Mouse (Mus musculus): Measurements from ENCODE around the gene Slc22a18. TPM values are rescaled to one million over a fixed set of nuclear protein-coding genes. Genes with fewer than 3 reads are reported as not detected.

Slc22a18 gene
- total and polyA plus RNA-seq, 3 experiments, result 0.48 to 2.0 (median 0.76) TPM

DNA sequence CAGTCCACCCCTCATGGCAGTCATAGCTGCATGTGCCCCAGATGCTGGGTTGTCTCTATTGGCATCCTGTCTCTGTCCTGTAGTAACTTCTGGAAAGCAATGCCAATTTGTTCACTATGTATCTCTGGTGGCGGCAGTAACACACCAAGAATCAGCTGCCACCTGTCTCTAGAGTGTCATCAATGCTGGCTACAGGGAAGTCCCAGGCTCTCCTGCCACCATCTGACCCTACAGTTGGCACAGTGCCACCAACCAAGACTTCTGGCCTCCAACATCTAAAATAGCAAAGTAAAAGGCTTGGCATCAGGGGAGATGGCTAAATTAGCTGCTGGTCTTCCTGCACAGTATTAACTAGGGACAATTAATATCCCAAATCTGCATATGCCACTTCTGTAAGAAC, 58.9 kb downstream of the Slc22a18 start:
- in situ Hi-C loops (cut with MboI; ENCODE audit: low pct_ligation_motif_present, low pct_unique_long_range_greater_than_20kb, low sequenced_read_pairs), result no loop called here
- Histone ChIP-seq H3K79me2 (replicated peaks; ENCODE audit: control insufficient read depth, extremely low read depth, insufficient read depth, poor library complexity, severe bottlenecking) (peaks cover 14% of the 10 kb centered on the region), H3K4me2 (ENCODE audit: insufficient read depth, low read depth, poor library complexity, severe bottlenecking) (no peak overlapping the region), H3K4me1 (ENCODE audit: control insufficient read depth in 1 of 2, insufficient read depth in 2 of 2) (no peaks in the 10 kb centered on the region), H3K27me3 (replicated peaks) (no peaks in the 10 kb centered on the region), H3K9ac (ENCODE audit: insufficient read depth, low read depth) (no peak overlapping the region), H3K4me3 (replicated peaks in 1 of 3; ENCODE audit: low read depth in 2 of 3, low read length in 2 of 3, poor library complexity in 1 of 3) (no peak overlapping the region), H3K36me3 (replicated peaks in 1 of 2; ENCODE audit: control insufficient read depth in 1 of 2, insufficient read depth in 1 of 2, low read length in 1 of 2) (peaks cover 90 to 99% of the 10 kb centered on the region in 2 experiments), H3K27ac (ENCODE audit: insufficient read depth, low read depth) (no peak overlapping the region), H3K9me3 (replicated peaks; ENCODE audit: low read length) (no peaks in the 10 kb centered on the region)
- no peak for DNase-seq (ENCODE audit: extremely low read depth)
- dilution Hi-C loops (cut with MboI; ENCODE audit: extremely low pct_ligation_motif_present, extremely low pct_unique_long_range_greater_than_20kb, low sequenced_read_pairs), result no loop called here
- TF ChIP-seq USF1 (IDR thresholded peaks at IDR 0.05; ENCODE audit: low read depth, low read length) (no peak), MAFK (IDR thresholded peaks at IDR 0.05; ENCODE audit: insufficient replicate concordance, low read length) (no peak), ZMIZ1 (IDR thresholded peaks at IDR 0.05; ENCODE audit: low read depth, low read length) (no peak), CHD1 (IDR thresholded peaks at IDR 0.05; ENCODE audit: low read depth, low read length) (no peak), MYC (IDR thresholded peaks at IDR 0.05; ENCODE audit: low read depth, low read length) (no peak), POLR2AphosphoS2 (IDR thresholded peaks at IDR 0.05; ENCODE audit: low read depth, low read length) (no peak), IRF4 (IDR thresholded peaks at IDR 0.05; ENCODE audit: low read depth, low read length) (no peak), CHD2 (IDR thresholded peaks at IDR 0.05; ENCODE audit: low read length) (no peak), GABPA (IDR thresholded peaks at IDR 0.05; ENCODE audit: insufficient replicate concordance, low read depth, low read length) (no peak), MAX (IDR thresholded peaks at IDR 0.05; ENCODE audit: low read length) (no peak), KAT2A (IDR thresholded peaks at IDR 0.05; ENCODE audit: insufficient replicate concordance, low read length) (no peak), MAZ (IDR thresholded peaks at IDR 0.05; ENCODE audit: low read depth, low read length) (no peak), BHLHE40 (IDR thresholded peaks at IDR 0.05; ENCODE audit: low read depth, low read length) (no peak), ZC3H11A (IDR thresholded peaks at IDR 0.05; ENCODE audit: low read depth, low read length) (no peak), PAX5 (IDR thresholded peaks at IDR 0.05; ENCODE audit: low read length) (no peak), MXI1 (IDR thresholded peaks at IDR 0.05; ENCODE audit: low read depth, low read length) (no peak), ELF1 (IDR thresholded peaks at IDR 0.05; ENCODE audit: low read depth, low read length) (no peak), NELFE (IDR thresholded peaks at IDR 0.05; ENCODE audit: low read depth, low read length) (no peak), TBP (conservative IDR thresholded peaks at IDR 0.05; ENCODE audit: low read depth, low read length) (no peak), EP300 (IDR thresholded peaks at IDR 0.05; ENCODE audit: low read length) (no peak)

DNA sequence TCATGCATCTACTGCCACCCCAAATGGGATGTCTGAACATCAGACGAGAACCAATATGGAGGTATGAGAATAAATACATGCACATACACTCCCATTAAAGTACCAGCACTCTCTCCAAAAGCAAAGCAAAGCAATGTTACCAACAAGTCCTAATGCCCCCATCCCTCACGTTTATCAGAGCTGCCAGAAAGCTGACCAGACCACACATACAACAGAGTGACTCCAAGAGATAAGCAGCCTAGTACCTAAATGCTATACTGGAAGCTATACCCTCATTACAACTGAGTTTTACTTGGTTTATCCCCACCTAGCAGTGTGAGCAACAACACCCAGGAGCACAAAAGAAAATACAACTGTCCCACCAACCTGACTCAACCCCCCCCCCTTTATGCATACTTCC, 59.7 kb downstream of the Slc22a18 start:
- TF ChIP-seq POLR2AphosphoS2 (IDR thresholded peaks at IDR 0.05; ENCODE audit: low read depth, low read length) (no peak), ZKSCAN1 (IDR thresholded peaks at IDR 0.05; ENCODE audit: borderline replicate concordance, low read depth, low read length) (no peak), EP300 (IDR thresholded peaks at IDR 0.05; ENCODE audit: low read length) (no peak), MXI1 (IDR thresholded peaks at IDR 0.05; ENCODE audit: low read depth, low read length) (no peak), RCOR1 (conservative IDR thresholded peaks at IDR 0.05; ENCODE audit: low read depth, low read length) (no peak), NELFE (IDR thresholded peaks at IDR 0.05; ENCODE audit: low read depth, low read length) (no peak), USF2 (conservative IDR thresholded peaks at IDR 0.05; ENCODE audit: low read depth, low read length) (no peak), CHD1 (IDR thresholded peaks at IDR 0.05; ENCODE audit: low read depth, low read length) (no peak), POLR2A (IDR thresholded peaks at IDR 0.05; ENCODE audit: low read depth, low read length) (no peak), JUN (IDR thresholded peaks at IDR 0.05; ENCODE audit: insufficient read depth, low read depth, low read length) (no peak), IRF4 (IDR thresholded peaks at IDR 0.05; ENCODE audit: low read depth, low read length) (no peak), RAD21 (IDR thresholded peaks at IDR 0.05; ENCODE audit: low read depth, low read length) (no peak), TBP (conservative IDR thresholded peaks at IDR 0.05; ENCODE audit: low read depth, low read length) (no peak), SIN3A (IDR thresholded peaks at IDR 0.05; ENCODE audit: low read length) (no peak), ETS1 (conservative IDR thresholded peaks at IDR 0.05; ENCODE audit: low read depth, low read length) (no peak), CTCF (conservative IDR thresholded peaks at IDR 0.05 in 1 of 2, IDR thresholded peaks at IDR 0.05 in 1 of 2; ENCODE audit: low read depth in 2 of 2, low read length in 2 of 2) (no peak), TCF12 (IDR thresholded peaks at IDR 0.05; ENCODE audit: low read depth, low read length) (no peak), MAFK (IDR thresholded peaks at IDR 0.05; ENCODE audit: insufficient replicate concordance, low read length) (no peak), UBTF (IDR thresholded peaks at IDR 0.05; ENCODE audit: low read depth, low read length) (no peak)
- Histone ChIP-seq H3K79me2 (replicated peaks; ENCODE audit: control insufficient read depth, extremely low read depth, insufficient read depth, poor library complexity, severe bottlenecking) (peaks cover 22% of the 10 kb centered on the region), H3K4me3 (replicated peaks in 1 of 3; ENCODE audit: low read depth in 2 of 3, low read length in 2 of 3, poor library complexity in 1 of 3) (no peak overlapping the region), H3K4me2 (ENCODE audit: insufficient read depth, low read depth, poor library complexity, severe bottlenecking) (no peak overlapping the region), H3K9ac (ENCODE audit: insufficient read depth, low read depth) (no peak overlapping the region), H3K27me3 (replicated peaks) (no peaks in the 10 kb centered on the region), H3K4me1 (ENCODE audit: control insufficient read depth in 1 of 2, insufficient read depth in 2 of 2) (no peaks in the 10 kb centered on the region), H3K9me3 (replicated peaks; ENCODE audit: low read length) (no peaks in the 10 kb centered on the region), H3K36me3 (replicated peaks in 1 of 2; ENCODE audit: control insufficient read depth in 1 of 2, insufficient read depth in 1 of 2, low read length in 1 of 2) (peaks cover 90 to 99% of the 10 kb centered on the region in 2 experiments), H3K27ac (ENCODE audit: insufficient read depth, low read depth) (no peak overlapping the region)
- DNase-seq (ENCODE audit: extremely low read depth), result no peak
- dilution Hi-C loops (cut with MboI; ENCODE audit: extremely low pct_ligation_motif_present, extremely low pct_unique_long_range_greater_than_20kb, low sequenced_read_pairs), result no loop called here
- in situ Hi-C loops (cut with MboI; ENCODE audit: low pct_ligation_motif_present, low pct_unique_long_range_greater_than_20kb, low sequenced_read_pairs), result no loop called here
